Mouse (Mus musculus): ENCODE data around the gene Tm6sf1.

- TF ChIP-seq USF1 (IDR thresholded peaks at IDR 0.05; ENCODE audit: low read depth): no peak
- TF ChIP-seq POLR2A (IDR thresholded peaks at IDR 0.05; ENCODE audit: insufficient read length, low read depth): no peak
- TF ChIP-seq TCF12 (IDR thresholded peaks at IDR 0.05; ENCODE audit: insufficient read depth, poor library complexity, severe bottlenecking): no peak
- no peak for TF ChIP-seq MAX (IDR thresholded peaks at IDR 0.05; ENCODE audit: low read depth)
- TF ChIP-seq MYOG (IDR thresholded peaks at IDR 0.05; ENCODE audit: control insufficient read depth in 1 of 3, insufficient read depth in 1 of 3, insufficient read length in 2 of 3, low read depth in 2 of 3): no peak
- TF ChIP-seq REST (IDR thresholded peaks at IDR 0.05; ENCODE audit: insufficient read depth, insufficient read length): no peak
- no peak for TF ChIP-seq POLR2AphosphoS2 (IDR thresholded peaks at IDR 0.05; ENCODE audit: insufficient read length, low read depth)
- TF ChIP-seq E2F4 (IDR thresholded peaks at IDR 0.05; ENCODE audit: insufficient read depth): no peak
Measured at GRCm38 (mm10) chr7:81834847-81835246, 24.0 kb upstream of the Tm6sf1 start.
